Mouse (Mus musculus) c-Kit-positive CD71-negative TER-119-negative erythroid progenitor cells, embryonic 14.5 days (primary cell): ENCODE measurements at regions not wholly inside any gene's neighbourhood (a gene's known extent, or its start where the extent isn't known, plus 50 kb on each side); places are given as distances from the start of the nearest gene placed in this dataset.

ENCODE experiments used
- DNase-seq: peaks from one replicate; pipeline ENCODE4 v3.0.0-alpha.2; 2013; ENCODE audit warnings: low read depth

DNA sequence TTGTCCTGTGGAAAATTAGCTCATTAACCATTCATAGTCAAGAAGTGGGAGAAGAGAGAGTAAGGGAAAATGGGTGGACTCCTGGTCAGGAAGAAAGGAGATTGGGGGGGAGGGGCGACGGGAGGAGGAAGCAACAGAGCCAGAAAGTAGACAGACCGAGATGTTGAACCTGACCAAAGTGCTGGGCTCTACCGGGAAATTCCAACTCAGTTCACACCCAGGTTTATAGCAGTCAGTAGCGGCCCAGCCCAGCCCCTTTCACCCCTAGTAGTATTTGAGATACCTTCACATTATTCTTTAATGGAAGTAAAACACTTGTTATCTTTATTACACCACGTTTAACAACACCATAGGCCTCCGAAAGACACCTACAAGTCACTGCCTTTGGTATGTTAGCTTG, 158.2 kb downstream of the Hibadh start:
- no peak for DNase-seq

DNA sequence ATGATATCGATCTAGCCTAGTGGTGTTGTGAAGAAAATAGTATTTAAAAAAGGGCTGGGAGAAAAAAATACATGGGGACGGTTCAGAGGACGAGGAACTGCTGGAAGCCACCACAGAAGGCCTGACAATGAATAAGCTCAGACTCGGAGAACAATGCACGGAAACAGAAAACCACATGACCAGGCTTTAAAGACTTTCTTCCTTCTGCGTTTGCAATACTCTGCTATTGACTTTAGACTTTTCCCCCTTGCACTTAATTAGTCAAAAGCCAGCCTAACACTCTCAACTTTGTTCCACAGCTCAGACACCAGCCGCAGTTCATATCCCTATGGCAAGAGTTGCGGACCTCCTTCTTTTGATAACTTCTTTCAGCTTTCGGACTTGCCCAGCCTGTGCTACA, 154.0 kb downstream of the Hibadh start:
- no peak for DNase-seq

DNA sequence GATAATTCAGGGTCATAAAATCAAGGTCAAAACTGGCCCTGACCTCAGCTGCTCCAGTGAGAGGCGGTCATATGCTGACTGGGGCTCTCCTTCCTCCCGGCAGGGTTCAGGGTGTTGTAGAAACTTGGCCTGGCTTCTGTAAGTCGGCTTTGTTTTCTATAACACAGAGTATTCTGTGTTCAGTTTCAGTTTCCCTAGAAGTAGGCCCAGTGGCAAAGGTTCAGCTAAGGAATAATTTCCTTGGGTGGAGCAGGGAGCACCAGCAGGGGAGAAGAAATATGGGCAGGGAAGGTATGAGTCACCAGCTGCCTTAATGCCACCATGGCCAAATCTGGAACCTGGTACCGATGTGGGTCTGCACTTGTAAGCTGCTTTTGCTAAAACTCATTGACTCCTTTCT, 153.5 kb downstream of the Hibadh start:
- no peak for DNase-seq

DNA sequence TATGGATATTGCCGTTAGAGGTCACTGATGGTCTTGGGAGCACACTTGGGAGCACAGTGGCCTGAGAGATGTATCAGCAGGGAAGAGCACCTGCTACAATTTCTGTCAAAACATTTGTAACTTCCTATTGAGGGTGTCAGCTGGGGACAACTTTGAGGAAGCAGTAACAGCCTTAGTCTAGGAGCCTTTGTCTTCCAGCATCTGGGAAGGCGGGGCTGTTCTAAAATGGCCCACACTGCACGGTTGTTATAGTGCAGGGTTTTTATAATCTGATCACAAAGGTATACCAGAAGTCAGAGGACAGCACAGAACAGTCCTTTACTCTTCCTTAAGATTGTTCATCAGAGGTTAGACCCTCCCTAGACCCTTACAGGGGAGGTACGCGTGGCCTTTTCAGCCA, 152.3 kb downstream of the Hibadh start:
- no peak for DNase-seq

DNA sequence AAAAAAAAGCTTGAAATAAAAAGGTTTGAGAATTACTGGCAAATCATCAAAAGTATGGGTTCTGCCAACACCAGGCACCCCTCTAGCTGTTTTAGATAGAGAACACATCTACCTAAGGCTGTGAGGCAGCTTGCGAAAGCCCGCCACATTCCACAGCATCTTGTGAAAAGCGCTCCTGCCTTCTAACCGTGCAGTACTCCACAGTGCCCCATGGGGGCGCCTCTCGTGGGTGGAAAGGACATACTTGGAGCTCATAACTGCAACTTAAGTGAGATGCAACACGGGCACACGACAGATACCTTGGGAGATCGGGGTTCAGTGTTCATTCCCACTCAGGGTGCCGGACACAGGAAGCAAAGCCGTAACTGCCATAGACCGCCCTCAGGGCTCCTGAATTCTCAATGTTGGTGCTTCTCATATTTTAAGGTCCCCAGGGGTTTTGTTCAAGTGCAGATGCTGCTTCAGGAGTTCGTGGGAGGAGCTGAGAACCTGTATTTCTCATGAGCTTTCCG, 149.9 kb downstream of the Hibadh start:
- no peak for DNase-seq

DNA sequence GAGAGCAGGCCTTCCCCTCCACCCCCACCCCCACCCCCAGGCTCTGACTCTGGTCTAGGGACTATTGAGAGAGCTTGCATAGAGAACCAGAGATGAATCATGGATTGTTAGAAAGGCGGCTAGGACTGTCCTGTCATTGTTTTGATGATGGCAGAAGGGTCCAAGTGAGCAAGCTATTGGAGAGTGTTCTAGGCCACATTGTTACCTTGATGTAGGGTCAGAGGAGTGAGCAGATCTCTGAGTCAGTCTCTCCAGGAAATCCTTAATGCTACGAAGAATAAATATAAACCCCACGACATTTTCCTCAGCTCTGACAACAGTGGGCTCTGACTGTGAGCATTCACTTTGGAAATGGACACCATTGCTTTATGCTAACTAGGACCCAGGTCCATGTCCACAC, 144.9 kb downstream of the Hibadh start:
- DNase-seq, result no peak

DNA sequence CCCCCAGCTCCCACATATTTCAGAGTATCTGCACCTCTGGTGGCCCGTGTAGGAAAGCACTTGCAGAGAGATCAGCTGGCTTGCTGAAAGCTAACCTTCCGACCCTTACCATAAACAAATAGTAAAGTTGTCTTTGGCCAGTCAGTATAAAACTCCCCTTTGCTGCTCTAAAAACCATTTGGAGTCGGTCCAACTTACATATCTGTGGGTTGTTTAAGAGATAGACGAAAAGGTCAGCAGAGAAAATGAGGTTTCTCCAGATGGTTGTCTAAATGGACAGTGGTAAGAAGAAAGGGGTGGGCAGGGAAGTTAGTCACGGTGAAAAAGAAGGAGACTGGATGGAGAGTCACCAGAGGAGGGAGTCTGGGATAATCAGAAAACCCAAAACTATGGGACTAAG, 144.3 kb downstream of the Hibadh start:
- no peak for DNase-seq
